Mouse (Mus musculus): ENCODE data around the gene Ppil4.

The Ppil4 gene

DNA sequence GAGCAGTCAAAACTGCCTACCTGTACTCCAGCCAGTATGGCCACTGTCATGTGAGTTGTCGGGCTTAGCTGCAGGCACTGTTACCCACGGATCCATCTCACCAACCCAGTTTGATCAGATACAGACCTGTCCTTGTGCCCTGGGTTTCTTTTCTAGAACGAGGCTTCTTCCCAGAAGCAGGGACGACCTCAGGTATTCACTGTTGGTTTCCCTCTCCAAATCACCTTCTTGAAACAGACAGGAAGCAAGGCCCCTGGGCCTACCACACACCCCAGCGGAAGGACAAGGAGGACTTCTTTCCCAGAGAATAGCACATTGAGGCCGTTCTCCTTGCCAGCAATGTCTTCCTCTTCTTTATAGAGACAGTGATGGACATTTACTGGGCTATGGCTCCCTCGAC lies 67.8 kb downstream of the Ppil4 start:
- no peak for DNase-seq (ENCODE audit: extremely low read depth, low read depth, low spot score)

DNA sequence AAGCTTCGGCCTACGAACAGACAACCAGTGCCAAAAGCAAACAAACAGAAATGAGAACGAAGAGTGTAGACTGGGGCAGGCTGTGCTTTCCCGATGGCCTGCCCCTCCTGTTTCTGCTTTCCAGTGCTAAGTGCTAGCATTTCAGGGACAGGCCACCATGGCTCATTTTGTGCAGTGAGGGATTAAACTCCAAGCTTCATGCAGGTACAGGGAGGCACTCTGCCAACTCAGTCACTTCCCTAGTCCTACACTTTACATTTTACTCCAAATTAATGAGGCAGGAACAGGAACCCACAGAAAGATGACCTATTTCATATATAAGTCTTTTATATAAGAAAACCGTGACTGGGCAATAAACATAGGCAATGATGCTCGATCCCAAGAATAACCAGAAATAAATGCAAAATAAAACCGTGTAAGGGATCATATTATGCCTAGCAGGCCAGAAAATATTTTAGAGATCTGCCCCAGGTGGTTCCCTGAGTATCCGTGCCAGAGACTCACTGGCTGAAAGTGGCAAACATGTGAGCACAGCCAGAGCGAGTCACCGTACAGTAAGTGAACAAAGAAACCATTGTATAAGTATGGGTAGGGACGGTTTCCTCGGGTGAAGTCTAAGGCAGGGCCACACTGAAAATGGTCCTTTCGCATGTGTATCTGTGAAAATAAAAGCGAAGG lies 68.7 kb downstream of the Ppil4 start:
- no peak for DNase-seq (ENCODE audit: extremely low read depth, low read depth, low spot score)

DNA sequence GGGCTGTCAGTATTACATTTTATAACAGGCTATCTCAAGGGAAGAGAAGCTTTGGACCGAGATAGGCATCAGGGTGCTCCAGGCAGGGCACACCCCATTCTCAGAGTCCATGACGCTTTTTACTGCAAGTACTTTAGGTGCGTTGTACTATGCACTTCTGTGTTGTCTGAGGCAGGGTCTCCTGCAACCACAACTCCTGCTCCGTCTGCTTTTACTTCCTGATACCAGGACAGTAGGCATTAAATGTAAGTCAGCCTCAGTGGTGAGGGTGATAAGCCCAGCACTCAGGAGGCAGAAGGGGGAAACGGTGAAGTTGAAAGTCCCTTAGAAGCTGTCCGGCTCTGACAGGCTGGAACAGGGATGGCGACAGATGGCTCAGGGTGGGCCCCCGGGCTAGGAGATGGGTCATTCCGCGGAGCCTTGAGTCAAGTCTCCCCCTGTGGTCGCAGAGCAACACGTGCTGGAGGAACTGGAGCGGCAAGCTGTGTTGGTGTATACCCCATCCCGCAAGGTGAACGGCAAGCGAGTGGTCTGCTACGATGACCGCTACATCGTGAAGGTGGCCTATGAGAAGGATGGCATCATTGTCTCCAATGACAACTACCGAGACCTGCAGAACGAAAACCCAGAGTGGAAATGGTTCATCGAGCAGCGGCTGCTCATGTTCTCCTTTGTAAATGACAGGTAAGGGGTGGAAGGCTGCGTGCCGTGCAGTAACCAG lies 69.4 kb downstream of the Ppil4 start:
- no peak for DNase-seq (ENCODE audit: extremely low read depth, low read depth, low spot score)

DNA sequence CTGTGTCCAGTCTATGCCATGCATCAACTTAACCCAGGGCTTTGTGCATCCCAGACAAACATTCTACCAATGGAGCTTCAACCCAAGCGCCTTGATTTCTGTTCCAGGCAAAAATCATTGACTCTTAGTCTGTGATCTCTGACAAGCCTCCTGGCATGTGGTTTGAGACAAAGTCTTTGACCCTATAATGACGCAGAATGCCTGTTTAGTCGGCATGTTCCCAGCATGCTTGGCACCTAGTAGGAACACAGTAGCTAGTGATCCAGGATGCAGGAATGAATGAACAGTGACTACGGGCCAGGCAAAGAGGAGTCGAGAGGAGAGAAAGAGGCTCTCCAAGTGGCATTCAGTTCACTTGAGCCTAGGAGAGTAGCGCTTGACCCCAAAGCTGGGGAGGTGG lies 70.7 kb downstream of the Ppil4 start:
- no peak for DNase-seq (ENCODE audit: extremely low read depth, low read depth, low spot score)

DNA sequence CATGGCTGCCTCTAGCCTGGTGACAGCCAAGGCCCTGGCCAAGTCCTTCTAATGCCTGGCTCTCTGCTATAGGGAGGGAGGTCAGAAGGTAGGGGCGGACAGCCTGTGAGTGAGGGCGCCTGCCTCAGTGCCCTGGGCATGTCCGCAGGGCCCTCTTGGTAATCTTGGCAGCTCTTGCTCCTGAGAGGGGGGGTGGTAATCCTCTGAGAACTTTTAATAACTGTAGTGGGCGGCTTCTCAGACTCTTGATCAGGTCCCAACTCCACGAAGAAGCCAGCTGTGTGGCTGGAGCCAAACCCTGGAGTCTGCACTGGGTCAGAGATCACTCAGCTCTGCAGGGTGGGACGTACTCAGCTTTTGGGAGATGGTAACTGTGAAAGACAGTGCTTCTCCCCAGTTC lies 71.5 kb downstream of the Ppil4 start:
- DNase-seq (ENCODE audit: extremely low read depth, low read depth, low spot score), result no peak

DNA sequence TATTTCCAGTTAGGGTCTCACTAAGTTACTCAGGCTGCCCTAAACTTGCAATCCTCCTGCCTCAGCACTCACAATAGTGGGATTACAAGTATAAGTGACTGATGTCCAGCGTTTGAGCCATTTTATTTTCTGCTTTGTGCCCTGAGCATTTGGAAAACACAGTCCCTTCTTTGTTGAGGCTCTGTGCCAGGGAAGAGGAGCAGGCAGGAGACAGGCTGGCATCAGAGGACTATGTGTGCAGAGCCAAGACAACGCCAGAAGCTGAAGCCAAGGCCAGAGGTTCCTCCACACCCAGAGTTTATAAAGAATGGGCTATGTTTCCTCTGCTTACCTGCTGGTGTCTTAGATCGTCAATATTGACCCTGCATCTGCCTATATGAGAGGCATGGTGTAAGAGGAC lies 72.1 kb downstream of the Ppil4 start:
- DNase-seq (ENCODE audit: extremely low read depth, low read depth, low spot score), result no peak

DNA sequence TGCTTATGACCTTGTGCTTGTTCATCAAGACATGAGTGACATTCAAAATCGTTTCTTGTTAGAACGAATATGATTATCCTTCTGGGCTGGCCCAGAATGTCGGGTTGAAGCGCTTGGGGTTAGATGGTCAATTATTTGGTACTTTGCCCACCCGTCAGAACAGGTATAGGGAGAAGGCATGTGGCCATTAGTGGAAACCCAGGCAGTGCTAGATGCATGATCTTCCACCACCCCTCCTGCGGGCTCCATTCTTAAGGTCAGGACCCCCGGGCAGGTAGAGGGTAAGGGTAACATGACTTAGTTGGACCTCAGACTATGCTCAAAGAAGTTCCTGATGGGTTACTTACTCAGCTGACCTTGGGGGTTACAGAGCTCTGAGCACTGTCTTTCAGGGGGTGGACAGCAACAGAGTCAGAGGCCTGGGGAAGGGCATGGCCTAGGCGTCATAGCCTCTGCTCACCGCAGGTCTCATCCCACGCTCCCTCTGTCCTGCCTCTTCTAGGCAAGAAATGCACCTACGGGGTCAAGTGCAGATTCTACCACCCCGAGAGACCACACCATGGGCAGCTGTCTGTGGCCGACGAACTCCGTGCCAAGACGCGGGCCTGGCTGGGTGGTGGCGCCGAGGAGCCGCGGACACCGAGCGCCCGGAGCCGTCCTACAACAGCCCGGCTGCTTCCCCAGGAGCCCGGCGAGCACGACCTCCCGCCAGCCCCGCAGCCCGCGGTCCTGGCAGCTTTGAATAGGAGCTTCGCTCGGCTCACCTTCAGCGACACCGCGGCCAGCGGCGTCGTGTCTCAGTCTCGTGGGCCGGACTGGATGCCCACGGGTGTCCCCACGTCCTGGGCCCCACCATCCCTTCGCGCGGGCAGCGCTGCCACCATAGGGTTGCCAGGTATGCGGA lies 74.3 kb downstream of the Ppil4 start:
- no peak for DNase-seq (ENCODE audit: extremely low read depth, low read depth, low spot score)

DNA sequence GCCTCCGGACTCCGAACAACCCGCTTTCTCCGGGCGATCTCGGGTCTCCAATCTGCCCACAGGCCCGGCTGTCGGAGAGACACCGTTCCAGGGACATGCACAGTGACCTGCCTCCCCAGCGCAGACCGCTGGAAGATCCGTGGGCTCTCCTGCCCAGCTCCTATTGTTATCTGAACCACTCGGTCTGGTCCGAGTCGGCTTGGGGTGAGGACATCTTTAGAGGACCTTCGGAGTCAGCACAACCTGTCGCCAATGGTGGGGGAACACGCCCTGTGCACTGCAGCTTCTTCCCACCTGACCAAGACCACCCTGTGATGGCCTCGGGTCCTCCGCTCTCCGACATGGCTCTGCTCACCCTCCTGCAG lies 75.0 kb downstream of the Ppil4 start:
- DNase-seq (ENCODE audit: extremely low read depth, low read depth, low spot score), result no peak

DNA sequence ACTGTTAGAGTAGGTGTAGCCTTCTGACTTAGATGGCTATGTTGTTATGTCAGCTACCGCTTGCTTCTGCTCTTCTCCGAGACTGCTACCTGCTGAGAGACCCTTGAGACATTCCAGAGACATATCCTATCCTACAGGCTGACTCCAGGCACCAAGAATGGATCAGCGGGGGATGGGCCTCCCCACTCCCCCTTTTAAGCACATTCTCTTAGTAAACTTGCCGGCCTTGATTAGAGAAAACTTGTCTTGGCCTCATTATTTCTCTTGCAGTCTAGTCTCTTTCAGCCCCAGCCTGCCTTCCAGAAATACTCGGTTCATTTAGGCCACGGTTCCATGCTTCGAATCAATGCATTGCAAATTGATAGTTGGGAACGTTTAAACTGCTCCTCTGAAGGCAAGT lies 77.1 kb downstream of the Ppil4 start:
- no peak for DNase-seq (ENCODE audit: extremely low read depth, low read depth, low spot score)

DNA sequence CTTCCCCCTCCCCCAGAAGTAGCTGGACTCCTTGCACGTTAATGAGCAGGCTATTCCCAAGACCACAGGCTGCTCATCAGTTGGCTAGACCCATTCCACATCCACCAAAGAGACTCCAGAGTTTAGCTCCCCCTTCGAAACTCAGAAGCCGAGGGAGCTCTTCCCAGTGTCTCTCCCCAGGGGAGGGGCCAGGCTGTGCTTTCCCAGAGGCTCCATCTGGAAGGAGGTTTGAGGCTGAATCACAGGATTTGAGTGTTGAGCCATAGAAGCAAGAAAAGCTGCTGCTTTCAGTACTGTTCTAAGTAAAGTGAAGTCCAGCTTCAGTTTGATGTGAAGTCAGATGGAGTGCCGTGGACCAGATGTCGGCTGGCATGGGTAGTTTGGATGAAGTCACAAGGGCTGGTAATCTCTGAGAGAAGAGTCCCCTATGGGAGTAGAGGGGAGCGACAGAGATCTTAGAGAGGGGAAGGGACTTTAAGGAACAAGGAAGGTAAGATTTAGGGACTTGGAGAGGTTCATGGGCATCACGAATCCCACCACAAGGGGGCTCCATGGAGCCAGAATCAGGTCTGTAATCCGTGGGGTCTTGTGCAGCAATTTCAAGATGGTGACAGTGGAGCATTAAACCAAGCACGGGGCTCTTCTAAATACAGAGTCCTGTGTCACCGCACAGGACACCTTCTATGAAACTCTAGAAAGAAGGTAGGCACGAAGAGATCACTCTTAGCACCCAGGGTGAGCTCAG lies 78.1 kb downstream of the Ppil4 start:
- DNase-seq (ENCODE audit: extremely low read depth, low read depth, low spot score), result no peak

DNA sequence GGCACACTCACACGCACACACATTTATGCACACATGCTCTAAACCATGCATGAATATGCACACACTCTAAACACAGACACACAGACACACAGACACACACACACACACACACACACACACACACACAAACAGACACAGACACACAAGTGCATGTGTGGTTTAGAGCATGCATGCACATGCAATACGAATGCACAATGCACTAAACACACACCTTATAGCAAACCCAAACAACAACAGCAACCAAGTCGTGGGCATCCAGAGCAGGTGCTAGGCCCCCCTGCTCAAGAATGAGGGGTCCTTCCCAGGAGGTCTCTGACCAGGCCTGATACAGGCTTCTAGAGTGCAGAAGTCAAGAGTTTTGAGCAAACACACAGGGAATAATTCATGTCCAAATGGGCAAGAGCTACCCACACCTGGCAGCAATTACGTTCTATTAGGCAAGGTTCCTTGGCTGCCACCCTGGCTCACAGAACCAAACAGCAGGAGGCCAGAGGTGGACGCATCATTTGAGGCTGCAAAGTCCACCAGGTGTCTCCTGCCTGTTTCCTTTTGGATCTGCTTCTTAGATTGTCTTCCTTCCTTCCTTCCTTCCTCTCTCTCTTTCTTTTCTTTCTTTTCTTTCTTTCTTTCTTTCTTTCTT lies 78.8 kb downstream of the Ppil4 start:
- DNase-seq (ENCODE audit: extremely low read depth, low read depth, low spot score), result no peak
